Mouse (Mus musculus): ENCODE results near the gene Cox10. TPM values are rescaled to one million over a fixed set of nuclear protein-coding genes. Genes with fewer than 3 reads are reported as not detected.

The Cox10 gene
- polyA plus RNA-seq, 1 experiment from 2014 or later: 28.9 TPM

DNA sequence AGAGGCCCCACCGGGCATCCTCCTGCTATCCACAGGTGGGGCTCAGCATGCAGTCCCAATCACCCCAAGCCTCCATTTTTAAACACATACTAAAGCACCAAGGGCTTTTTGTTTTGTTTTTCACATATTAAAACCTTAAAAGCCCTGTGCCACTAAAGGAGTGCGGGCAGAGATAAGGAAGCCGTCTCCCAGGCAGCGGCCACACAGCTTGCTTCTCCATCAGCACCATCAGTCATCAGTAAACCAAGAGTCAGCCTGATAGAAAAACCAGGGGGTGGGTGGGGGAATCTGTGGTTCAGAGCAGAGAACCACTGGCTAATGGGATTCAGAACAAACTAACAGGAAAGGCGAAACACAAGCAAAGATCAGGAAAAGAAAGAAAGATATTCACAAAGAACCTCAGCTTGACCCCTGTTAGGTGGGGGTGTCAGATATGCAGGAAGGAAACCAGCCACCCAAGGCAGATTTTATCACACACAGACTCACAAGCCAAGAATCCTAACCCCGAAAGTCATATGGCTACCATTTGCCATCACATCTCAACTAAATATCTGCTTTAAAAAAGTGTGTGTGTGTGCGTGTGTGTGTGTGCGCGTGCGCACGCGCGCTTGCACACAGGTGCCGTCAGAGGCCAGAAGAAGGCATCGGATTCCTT lies 41.7 kb downstream of the Cox10 start:
- 74% methylated on average over 15 of the region's 15 CpGs for WGBS
- no peak overlapping the region for H3K9ac ChIP-seq (ENCODE audit: low read depth, low read length)
- no peaks in the 10 kb centered on the region for H3K27me3 ChIP-seq (replicated peaks; ENCODE audit: control insufficient read depth, insufficient read depth, low read length)
- no peak for ATAC-seq
- H3K4me1 ChIP-seq (ENCODE audit: control insufficient read depth, insufficient read depth, low read depth, low read length): no peaks in the 10 kb centered on the region
- no peaks in the 10 kb centered on the region for H3K9me3 ChIP-seq (ENCODE audit: control insufficient read depth, low read length)
- no peak overlapping the region for H3K4me3 ChIP-seq (ENCODE audit: low read length)
- H3K4me2 ChIP-seq (ENCODE audit: low read length): no peak overlapping the region
- no peak overlapping the region for H3K27ac ChIP-seq (ENCODE audit: low read depth, low read length)
- no peaks in the 10 kb centered on the region for H3K36me3 ChIP-seq (ENCODE audit: control insufficient read depth, insufficient read depth, low read length)

GRCm38 (mm10) chr11:64036306-64036705 lies 43.0 kb downstream of the Cox10 start:
- Histone ChIP-seq H3K9me3 (ENCODE audit: control insufficient read depth, low read length) (no peaks in the 10 kb centered on the region), H3K27ac (ENCODE audit: low read depth, low read length) (no peak overlapping the region), H3K4me3 (ENCODE audit: low read length) (no peak overlapping the region), H3K27me3 (replicated peaks; ENCODE audit: control insufficient read depth, insufficient read depth, low read length) (no peaks in the 10 kb centered on the region), H3K4me1 (ENCODE audit: control insufficient read depth, insufficient read depth, low read depth, low read length) (no peaks in the 10 kb centered on the region), H3K9ac (ENCODE audit: low read depth, low read length) (no peak overlapping the region), H3K4me2 (ENCODE audit: low read length) (no peak overlapping the region), H3K36me3 (ENCODE audit: control insufficient read depth, insufficient read depth, low read length) (no peaks in the 10 kb centered on the region)
- 90% methylated on average over 7 of the region's 7 CpGs for WGBS
- ATAC-seq: no peak

DNA sequence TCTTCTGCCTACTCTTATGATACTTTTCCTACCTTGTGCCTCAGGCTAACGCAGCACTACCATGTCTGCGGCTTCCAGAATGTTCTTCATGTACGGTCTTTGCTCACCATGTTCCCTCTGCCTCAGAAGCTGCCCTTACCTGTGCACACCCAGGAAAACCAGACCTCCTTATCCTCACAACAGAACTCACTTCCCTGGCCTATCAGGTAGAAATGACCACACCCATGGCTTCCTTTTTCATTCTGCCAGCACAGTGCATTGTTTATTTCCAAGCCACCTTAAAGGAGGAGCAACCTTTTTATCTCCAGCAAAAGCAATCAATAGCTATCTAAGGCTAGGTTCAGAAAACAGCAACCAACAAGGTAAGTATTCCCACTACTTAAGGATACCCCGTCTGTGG lies 43.6 kb downstream of the Cox10 start:
- H3K9me3 ChIP-seq (ENCODE audit: control insufficient read depth, low read length): no peaks in the 10 kb centered on the region
- H3K4me1 ChIP-seq (ENCODE audit: control insufficient read depth, insufficient read depth, low read depth, low read length): no peaks in the 10 kb centered on the region
- no peak overlapping the region for H3K27ac ChIP-seq (ENCODE audit: low read depth, low read length)
- ATAC-seq: no peak
- no peaks in the 10 kb centered on the region for H3K27me3 ChIP-seq (replicated peaks; ENCODE audit: control insufficient read depth, insufficient read depth, low read length)
- WGBS: 100% methylated on average over 4 of the region's 4 CpGs
- H3K4me2 ChIP-seq (ENCODE audit: low read length): no peak overlapping the region
- H3K36me3 ChIP-seq (ENCODE audit: control insufficient read depth, insufficient read depth, low read length): no peaks in the 10 kb centered on the region
- no peak overlapping the region for H3K9ac ChIP-seq (ENCODE audit: low read depth, low read length)
- H3K4me3 ChIP-seq (ENCODE audit: low read length): no peak overlapping the region

DNA sequence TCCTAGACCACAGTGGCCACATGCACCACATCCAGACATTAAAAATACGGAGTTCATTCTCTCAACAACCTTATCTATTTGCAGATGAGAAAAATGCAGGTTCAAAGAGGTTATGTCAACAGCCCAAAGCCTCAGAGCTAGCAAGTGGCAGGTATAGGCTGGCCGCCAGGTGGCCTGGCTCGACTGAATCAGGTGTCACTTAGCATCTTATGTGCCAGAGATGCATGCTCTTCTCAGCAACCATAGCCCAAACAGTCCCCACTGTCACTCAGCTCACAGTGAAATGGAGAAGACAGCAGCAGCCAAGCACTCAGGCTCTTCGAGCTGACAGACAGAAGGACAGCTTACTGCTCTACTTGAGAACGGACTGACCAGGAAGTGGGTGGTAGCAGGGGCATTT lies 44.6 kb downstream of the Cox10 start:
- Histone ChIP-seq H3K4me1 (ENCODE audit: control insufficient read depth, insufficient read depth, low read depth, low read length) (no peaks in the 10 kb centered on the region), H3K4me2 (ENCODE audit: low read length) (no peak overlapping the region), H3K27me3 (replicated peaks; ENCODE audit: control insufficient read depth, insufficient read depth, low read length) (no peaks in the 10 kb centered on the region), H3K9me3 (ENCODE audit: control insufficient read depth, low read length) (no peaks in the 10 kb centered on the region), H3K4me3 (ENCODE audit: low read length) (no peak overlapping the region), H3K9ac (ENCODE audit: low read depth, low read length) (no peak overlapping the region), H3K36me3 (ENCODE audit: control insufficient read depth, insufficient read depth, low read length) (no peaks in the 10 kb centered on the region), H3K27ac (ENCODE audit: low read depth, low read length) (no peak overlapping the region)
- no peak for ATAC-seq
- 89% methylated on average over 5 of the region's 5 CpGs for WGBS

GRCm38 (mm10) chr11:64027423-64027822 lies 51.8 kb downstream of the Cox10 start:
- 85% methylated on average over 8 of the region's 8 CpGs for WGBS
- Histone ChIP-seq H3K4me2 (ENCODE audit: low read length) (no peak overlapping the region), H3K4me3 (ENCODE audit: low read length) (no peak overlapping the region), H3K9ac (ENCODE audit: low read depth, low read length) (no peak overlapping the region), H3K27me3 (replicated peaks; ENCODE audit: control insufficient read depth, insufficient read depth, low read length) (no peaks in the 10 kb centered on the region), H3K4me1 (ENCODE audit: control insufficient read depth, insufficient read depth, low read depth, low read length) (peaks cover 11% of the 10 kb centered on the region), H3K27ac (ENCODE audit: low read depth, low read length) (no peak overlapping the region), H3K9me3 (ENCODE audit: control insufficient read depth, low read length) (no peaks in the 10 kb centered on the region), H3K36me3 (ENCODE audit: control insufficient read depth, insufficient read depth, low read length) (no peaks in the 10 kb centered on the region)
- ATAC-seq: no peak

DNA sequence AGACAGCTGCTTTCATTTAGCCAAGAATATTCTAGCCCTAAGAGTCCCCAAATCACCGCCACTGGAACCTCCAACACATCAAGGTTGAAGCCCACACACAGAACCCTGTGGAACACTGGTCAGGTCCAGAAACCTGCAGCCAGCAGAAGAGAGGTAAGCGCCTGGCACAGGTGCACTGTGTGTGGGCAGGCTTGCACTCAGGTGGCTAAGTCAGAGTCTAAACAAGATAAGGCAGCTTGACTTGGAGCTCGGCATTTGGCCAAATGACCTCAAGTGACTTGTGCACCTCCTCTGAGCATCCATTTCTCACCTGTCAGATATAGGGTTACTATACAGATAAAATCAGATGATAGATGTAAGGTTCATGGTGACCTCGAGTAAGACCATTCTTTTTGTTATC lies 53.4 kb downstream of the Cox10 start:
- 91% methylated on average over 4 of the region's 4 CpGs for WGBS
- peaks cover 11% of the 10 kb centered on the region for H3K4me1 ChIP-seq (ENCODE audit: control insufficient read depth, insufficient read depth, low read depth, low read length)
- no peak overlapping the region for H3K27ac ChIP-seq (ENCODE audit: low read depth, low read length)
- H3K9me3 ChIP-seq (ENCODE audit: control insufficient read depth, low read length): no peaks in the 10 kb centered on the region
- H3K4me3 ChIP-seq (ENCODE audit: low read length): no peak overlapping the region
- H3K4me2 ChIP-seq (ENCODE audit: low read length): no peak overlapping the region
- ATAC-seq: no peak
- H3K36me3 ChIP-seq (ENCODE audit: control insufficient read depth, insufficient read depth, low read length): no peaks in the 10 kb centered on the region
- H3K9ac ChIP-seq (ENCODE audit: low read depth, low read length): no peak overlapping the region
- no peaks in the 10 kb centered on the region for H3K27me3 ChIP-seq (replicated peaks; ENCODE audit: control insufficient read depth, insufficient read depth, low read length)

DNA sequence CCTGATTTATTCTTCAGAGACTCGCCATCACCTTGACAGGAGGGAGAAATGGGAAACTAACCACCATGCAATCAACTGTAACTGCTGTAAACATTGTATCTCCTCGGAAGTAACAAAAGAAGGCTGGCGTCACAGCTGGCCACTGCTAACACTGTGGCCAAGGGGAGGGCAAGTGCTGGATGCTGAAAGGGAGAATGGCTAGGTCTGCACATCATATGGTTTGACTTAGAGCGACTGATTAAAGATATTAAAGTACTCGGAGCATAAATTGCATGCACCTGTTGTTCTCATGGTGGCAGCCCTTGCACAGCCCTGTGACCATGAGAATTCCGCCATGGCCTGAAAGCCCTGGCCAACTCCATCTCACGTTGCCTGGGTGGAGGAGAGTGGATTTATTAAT lies 54.7 kb downstream of the Cox10 start:
- Histone ChIP-seq H3K27ac (ENCODE audit: low read depth, low read length) (no peak overlapping the region), H3K9me3 (ENCODE audit: control insufficient read depth, low read length) (no peaks in the 10 kb centered on the region), H3K4me3 (ENCODE audit: low read length) (no peak overlapping the region), H3K4me1 (ENCODE audit: control insufficient read depth, insufficient read depth, low read depth, low read length) (peaks cover 11% of the 10 kb centered on the region), H3K9ac (ENCODE audit: low read depth, low read length) (no peak overlapping the region), H3K36me3 (ENCODE audit: control insufficient read depth, insufficient read depth, low read length) (no peaks in the 10 kb centered on the region), H3K27me3 (replicated peaks; ENCODE audit: control insufficient read depth, insufficient read depth, low read length) (no peaks in the 10 kb centered on the region), H3K4me2 (ENCODE audit: low read length) (no peak overlapping the region)
- ATAC-seq: peak; percentile 37; the same call in 1 of the 2 replicates
- 54% methylated on average over 7 of the region's 7 CpGs for WGBS

DNA sequence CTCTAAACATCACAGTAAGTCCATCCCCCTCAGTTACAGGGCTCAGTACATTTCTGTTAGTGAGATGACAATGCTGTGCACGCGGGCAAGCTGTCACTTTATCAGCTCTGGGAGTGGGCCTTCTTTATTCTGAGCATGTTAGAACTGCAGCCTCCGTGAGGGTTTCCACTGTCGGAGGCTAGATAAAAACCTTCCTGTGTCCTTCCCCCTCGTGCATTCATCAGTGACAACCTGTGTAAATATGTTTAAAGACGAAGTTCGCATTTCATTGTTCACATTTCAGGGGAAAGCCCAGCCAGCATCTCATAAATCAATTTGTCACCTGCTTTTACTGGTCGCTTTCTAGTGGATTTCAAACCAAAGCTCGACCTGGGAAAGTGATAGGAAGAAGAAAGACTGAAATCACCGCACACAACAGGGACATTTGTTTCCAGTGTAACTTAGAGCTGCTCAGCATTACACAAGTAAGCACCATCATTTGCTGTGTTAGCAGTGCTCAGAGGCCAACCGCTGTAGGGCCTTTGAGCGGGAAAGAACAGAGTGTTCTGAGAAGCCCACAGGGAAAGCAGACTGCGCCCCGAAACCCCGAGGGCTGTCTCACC lies 55.8 kb downstream of the Cox10 start:
- Histone ChIP-seq H3K4me3 (ENCODE audit: low read length) (no peak overlapping the region), H3K27me3 (replicated peaks; ENCODE audit: control insufficient read depth, insufficient read depth, low read length) (no peaks in the 10 kb centered on the region), H3K9me3 (ENCODE audit: control insufficient read depth, low read length) (no peaks in the 10 kb centered on the region), H3K27ac (ENCODE audit: low read depth, low read length) (0 out of 2 replicates have a peak overlapping the region, but pooled peaks have one; percentile 34), H3K9ac (ENCODE audit: low read depth, low read length) (no peak overlapping the region), H3K4me1 (ENCODE audit: control insufficient read depth, insufficient read depth, low read depth, low read length) (peaks cover 11% of the 10 kb centered on the region), H3K36me3 (ENCODE audit: control insufficient read depth, insufficient read depth, low read length) (no peaks in the 10 kb centered on the region), H3K4me2 (ENCODE audit: low read length) (no peak overlapping the region; the same call in 1 of the 2 replicates)
- 26% methylated on average over 15 of the region's 15 CpGs for whole genome bisulfite sequencing
- peak; percentile 78 for ATAC-seq

- no peaks in the 10 kb centered on the region for H3K27me3 ChIP-seq (replicated peaks; ENCODE audit: control insufficient read depth, insufficient read depth, low read length)
- peaks cover 11% of the 10 kb centered on the region for H3K4me1 ChIP-seq (ENCODE audit: control insufficient read depth, insufficient read depth, low read depth, low read length)
- no peaks in the 10 kb centered on the region for H3K9me3 ChIP-seq (ENCODE audit: control insufficient read depth, low read length)
- H3K4me3 ChIP-seq (ENCODE audit: low read length): no peak overlapping the region
- no peak overlapping the region for H3K9ac ChIP-seq (ENCODE audit: low read depth, low read length)
- H3K36me3 ChIP-seq (ENCODE audit: control insufficient read depth, insufficient read depth, low read length): no peaks in the 10 kb centered on the region
- no peak overlapping the region for H3K27ac ChIP-seq (ENCODE audit: low read depth, low read length)
- H3K4me2 ChIP-seq (ENCODE audit: low read length): 0 out of 2 replicates have a peak overlapping the region, but pooled peaks have one; percentile 5
- 0 out of 2 replicates have a peak, but pooled peaks have one; percentile 40 for ATAC-seq
- whole genome bisulfite sequencing: 26% methylated on average over 9 of the region's 9 CpGs
Observed at GRCm38 (mm10) chr11:64022403-64023047, 56.7 kb downstream of the Cox10 start.

All from hindbrain, embryonic 16.5 days (tissue).